Mouse (Mus musculus) embryonic facial prominence, embryonic 12.5 days (tissue): Measurements from ENCODE around the gene Slc16a12. TPM values are rescaled to one million over a fixed set of nuclear protein-coding genes. Genes with fewer than 3 reads are reported as not detected.
A peak's percentile ranks its signal among the peaks of the same experiment; 100 is the strongest.

Experiments
- ATAC-seq: fragments of 200-750 bp; cut with Nextera tagmentation; 2 replicates; pipeline ENCODE4 v1.8.0; 2017; ENCODE audit not compliant: insufficient number of reproducible peaks, insufficient read depth, low FRiP score, low TSS enrichment
- H3K27ac ChIP-seq: fragments of 300-500 bp; sonication (generic); 2 replicates; pipeline ENCODE4 v1.5.1; 2016; ENCODE audit warnings: mild to moderate bottlenecking
- H3K27me3 ChIP-seq: fragments of 300-500 bp; sonication (generic); 2 replicates; pipeline ENCODE4 v1.6.1; 2016; ENCODE audit warnings: mild to moderate bottlenecking, moderate library complexity
- H3K36me3 ChIP-seq: fragments of 300-500 bp; sonication (generic); 2 replicates; pipeline ENCODE4 v1.6.1; 2016; ENCODE audit warnings: mild to moderate bottlenecking
- H3K4me1 ChIP-seq: fragments of 300-500 bp; sonication (generic); 2 replicates; pipeline ENCODE4 v1.6.1; 2016
- H3K4me2 ChIP-seq: fragments of 300-500 bp; sonication (generic); replicated peaks from 2 replicates; pipeline ENCODE4 v1.6.1; 2016; ENCODE audit warnings: mild to moderate bottlenecking, moderate library complexity
- H3K4me3 ChIP-seq: fragments of 300-500 bp; sonication (generic); 2 replicates; pipeline ENCODE4 v1.5.1; 2016; ENCODE audit warnings: mild to moderate bottlenecking
- H3K9ac ChIP-seq: fragments of 300-500 bp; sonication (generic); 2 replicates; pipeline ENCODE4 v1.6.1; 2016; ENCODE audit warnings: mild to moderate bottlenecking, moderate library complexity
- H3K9me3 ChIP-seq: fragments of 300-500 bp; sonication (generic); 2 replicates; pipeline ENCODE4 v1.6.1; 2016; ENCODE audit warnings: mild to moderate bottlenecking, moderate library complexity
- WGBS: fragments of 180-500 bp; shearing (Covaris S2); methylation state at CpG from one replicate; pipeline ENCODE4 v1.1.7; 2016; 5-methylcytosine and 5-hydroxymethylcytosine counted together
- polyA plus RNA-seq: library from polyadenylated mRNA; unstranded; fragments of >200 nt; fragmentation: Nextera tagmentation; extraction: Ambion mirVana; gene quantifications from 2 replicates; pipeline ENCODE4 v1.2.1, GENCODE M21; 2016

The Slc16a12 gene
- polyA plus RNA-seq, 1 experiment from 2014 or later, result 1.1 TPM

DNA sequence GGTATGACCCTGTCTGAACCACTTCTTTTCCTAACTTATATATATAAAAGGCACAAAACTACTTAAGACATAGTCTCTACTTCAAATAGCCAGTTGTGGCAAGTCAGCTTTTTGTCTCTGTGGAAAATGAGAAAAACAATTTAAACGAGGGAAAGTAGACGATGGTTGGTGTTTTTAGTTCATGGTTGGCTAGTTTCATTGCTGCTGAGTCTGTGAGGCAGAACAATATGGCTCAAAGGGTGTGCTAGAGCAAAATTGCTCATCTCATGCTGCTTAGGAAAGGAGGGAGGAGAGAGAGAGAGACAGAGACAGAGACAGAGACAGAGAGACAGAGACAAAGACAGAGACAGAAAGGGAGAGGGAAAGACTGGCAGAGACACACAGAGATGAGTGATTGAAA lies 47.8 kb downstream of the Slc16a12 start:
- Histone ChIP-seq H3K36me3 (no peaks in the 10 kb centered on the region), H3K27ac (no peak overlapping the region), H3K9ac (no peak overlapping the region), H3K4me1 (no peaks in the 10 kb centered on the region), H3K27me3 (no peaks in the 10 kb centered on the region), H3K4me2 (no peak overlapping the region), H3K9me3 (no peaks in the 10 kb centered on the region), H3K4me3 (no peak overlapping the region)
- 77% methylated on average over 2 of the region's 2 CpGs for WGBS
- ATAC-seq, result no peak

- WGBS, result 63% methylated on average over 1 of the region's 1 CpGs
Measured at GRCm38 (mm10) chr19:34698852-34699251, 48.2 kb downstream of the Slc16a12 start.

DNA sequence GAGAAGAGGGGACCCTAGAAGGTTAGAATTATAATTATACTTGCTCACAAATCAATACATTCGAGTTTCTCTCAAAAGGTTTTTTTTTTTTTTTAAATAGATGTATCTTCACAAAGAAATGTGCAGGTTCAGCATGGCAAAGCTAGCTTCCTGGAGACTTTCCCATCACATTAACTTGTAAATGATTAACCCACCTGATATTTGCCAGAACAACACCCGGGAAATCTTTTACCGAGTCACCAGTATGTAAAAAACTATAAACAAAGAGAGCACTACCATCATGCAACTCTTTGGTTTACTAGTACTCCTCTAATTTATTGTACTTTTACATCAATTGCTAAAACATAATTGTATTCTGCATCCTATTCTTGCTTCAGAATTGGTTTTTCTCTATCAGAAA lies 48.7 kb downstream of the Slc16a12 start:
- Histone ChIP-seq H3K9ac (no peak overlapping the region), H3K4me1 (no peaks in the 10 kb centered on the region), H3K9me3 (no peaks in the 10 kb centered on the region), H3K4me2 (no peak overlapping the region), H3K36me3 (no peaks in the 10 kb centered on the region), H3K4me3 (no peak overlapping the region), H3K27ac (no peak overlapping the region), H3K27me3 (no peaks in the 10 kb centered on the region)
- 83% methylated on average over 3 of the region's 3 CpGs for WGBS
- ATAC-seq, result no peak

More at GRCm38 (mm10) chr19:34698852-34699251, 48.2 kb downstream of the Slc16a12 start:
- Histone ChIP-seq H3K9me3 (no peaks in the 10 kb centered on the region), H3K27ac (no peak overlapping the region), H3K4me2 (no peak overlapping the region), H3K4me1 (no peaks in the 10 kb centered on the region), H3K36me3 (no peaks in the 10 kb centered on the region), H3K27me3 (no peaks in the 10 kb centered on the region), H3K4me3 (no peak overlapping the region), H3K9ac (no peak overlapping the region)
- ATAC-seq, result no peak

DNA sequence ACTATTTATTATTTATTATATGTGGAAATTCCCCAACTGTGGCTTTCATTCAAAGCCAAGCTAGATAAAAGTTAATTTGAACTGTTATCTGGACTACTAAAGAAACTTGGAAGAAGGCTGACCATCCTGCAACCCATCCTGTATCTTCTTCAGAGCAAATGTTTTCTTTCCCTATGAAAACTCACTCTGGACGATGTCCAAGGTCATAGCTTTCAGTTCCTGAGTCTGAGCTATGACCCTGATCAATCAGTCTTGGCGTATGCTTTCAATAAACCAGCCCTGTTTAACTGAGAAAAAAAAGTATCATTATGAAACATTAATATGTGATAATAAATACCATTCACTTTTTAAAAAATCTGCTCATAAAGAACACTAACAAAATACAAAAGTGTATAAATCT lies 49.6 kb downstream of the Slc16a12 start:
- Histone ChIP-seq H3K36me3 (no peaks in the 10 kb centered on the region), H3K4me3 (no peak overlapping the region), H3K4me2 (no peak overlapping the region), H3K4me1 (no peaks in the 10 kb centered on the region), H3K27me3 (no peaks in the 10 kb centered on the region), H3K9me3 (no peaks in the 10 kb centered on the region), H3K27ac (no peak overlapping the region), H3K9ac (no peak overlapping the region)
- WGBS, result 65% methylated on average over 2 of the region's 2 CpGs
- ATAC-seq, result no peak

- WGBS, result 91% methylated on average over 8 of the region's 8 CpGs
- ATAC-seq, result no peak
Measured at GRCm38 (mm10) chr19:34696352-34696986, 50.6 kb downstream of the Slc16a12 start.

GRCm38 (mm10) chr19:34691402-34691801 lies 55.7 kb downstream of the Slc16a12 start:
- ATAC-seq, result no peak
- Histone ChIP-seq H3K9me3 (no peaks in the 10 kb centered on the region), H3K27ac (no peak overlapping the region), H3K27me3 (no peaks in the 10 kb centered on the region), H3K36me3 (no peaks in the 10 kb centered on the region), H3K9ac (no peak overlapping the region), H3K4me3 (no peak overlapping the region), H3K4me1 (no peaks in the 10 kb centered on the region), H3K4me2 (no peak overlapping the region)
- 88% methylated on average over 6 of the region's 6 CpGs for WGBS

More at GRCm38 (mm10) chr19:34696352-34696986, 50.6 kb downstream of the Slc16a12 start:
- H3K4me1 ChIP-seq, result no peaks in the 10 kb centered on the region
- H3K27me3 ChIP-seq, result no peaks in the 10 kb centered on the region
- no peak overlapping the region for H3K4me3 ChIP-seq
- no peaks in the 10 kb centered on the region for H3K36me3 ChIP-seq
- no peak overlapping the region for H3K4me2 ChIP-seq
- H3K9ac ChIP-seq, result no peak overlapping the region
- H3K27ac ChIP-seq, result no peak overlapping the region
- H3K9me3 ChIP-seq, result no peaks in the 10 kb centered on the region

DNA sequence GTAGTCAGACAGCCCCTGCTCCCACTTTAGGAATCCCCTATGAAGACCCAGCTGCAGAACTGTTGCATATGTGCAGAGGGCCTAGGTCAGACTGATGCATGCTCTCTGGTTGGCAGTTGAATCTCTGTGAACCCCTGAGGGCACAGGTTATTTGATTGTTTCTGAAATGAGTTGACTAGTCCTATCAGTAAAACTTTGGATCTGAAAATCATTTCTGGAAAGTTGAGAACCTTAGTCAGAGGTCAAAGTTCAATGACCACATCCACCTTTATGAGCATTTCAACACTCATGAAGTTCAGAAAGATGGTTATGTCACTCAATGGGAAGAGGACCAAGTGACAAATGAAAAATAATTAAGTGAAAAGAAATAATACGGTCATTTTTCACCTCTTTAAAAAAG lies 61.6 kb downstream of the Slc16a12 start:
- 98% methylated on average over 1 of the region's 1 CpGs for WGBS
- Histone ChIP-seq H3K9ac (no peak overlapping the region), H3K27ac (no peak overlapping the region), H3K4me1 (no peaks in the 10 kb centered on the region), H3K9me3 (no peaks in the 10 kb centered on the region), H3K36me3 (no peaks in the 10 kb centered on the region), H3K4me2 (no peak overlapping the region), H3K27me3 (no peaks in the 10 kb centered on the region), H3K4me3 (no peak overlapping the region)
- ATAC-seq, result no peak

GRCm38 (mm10) chr19:34684857-34685256 lies 62.2 kb downstream of the Slc16a12 start:
- Histone ChIP-seq H3K27ac (no peak overlapping the region), H3K36me3 (no peaks in the 10 kb centered on the region), H3K9ac (no peak overlapping the region), H3K4me2 (no peak overlapping the region), H3K4me3 (no peak overlapping the region), H3K4me1 (no peaks in the 10 kb centered on the region), H3K27me3 (no peaks in the 10 kb centered on the region), H3K9me3 (no peaks in the 10 kb centered on the region)
- ATAC-seq, result no peak
- WGBS, result 54% methylated on average over 1 of the region's 1 CpGs

DNA sequence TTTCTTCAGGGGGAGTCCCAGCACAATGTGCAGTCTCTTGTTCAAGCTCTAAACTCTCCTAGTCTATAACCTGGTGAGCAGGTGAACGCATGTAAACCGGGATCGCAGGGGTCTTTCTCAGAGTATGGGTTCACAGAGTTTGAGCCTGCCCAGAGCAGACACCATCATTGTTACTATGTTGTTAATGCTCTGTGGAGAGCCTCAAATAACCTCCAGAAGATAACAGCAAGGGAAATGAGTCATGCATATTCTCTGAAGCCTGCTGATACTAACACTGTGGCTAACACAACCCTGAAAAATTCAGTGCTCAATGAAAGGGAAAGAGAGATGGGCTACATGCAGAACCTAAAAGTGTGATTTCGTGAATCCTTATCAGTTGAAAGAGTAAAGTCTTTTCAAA lies 68.7 kb downstream of the Slc16a12 start:
- no peak for ATAC-seq
- Histone ChIP-seq H3K4me3 (no peak overlapping the region), H3K4me2 (no peak overlapping the region), H3K9ac (no peak overlapping the region), H3K36me3 (no peaks in the 10 kb centered on the region), H3K27ac (no peak overlapping the region), H3K27me3 (no peaks in the 10 kb centered on the region), H3K4me1 (no peaks in the 10 kb centered on the region), H3K9me3 (no peaks in the 10 kb centered on the region)
- 90% methylated on average over 4 of the region's 4 CpGs for WGBS

- no peaks in the 10 kb centered on the region for H3K4me1 ChIP-seq
- no peak overlapping the region for H3K27ac ChIP-seq
- no peak overlapping the region for H3K4me2 ChIP-seq
- ATAC-seq, result no peak
- 74% methylated on average over 7 of the region's 7 CpGs for WGBS
- no peaks in the 10 kb centered on the region for H3K27me3 ChIP-seq
- no peaks in the 10 kb centered on the region for H3K9me3 ChIP-seq
- no peak overlapping the region for H3K9ac ChIP-seq
- H3K36me3 ChIP-seq, result no peaks in the 10 kb centered on the region
- no peak overlapping the region for H3K4me3 ChIP-seq
Measured at GRCm38 (mm10) chr19:34673476-34673875, 73.6 kb downstream of the Slc16a12 start.

DNA sequence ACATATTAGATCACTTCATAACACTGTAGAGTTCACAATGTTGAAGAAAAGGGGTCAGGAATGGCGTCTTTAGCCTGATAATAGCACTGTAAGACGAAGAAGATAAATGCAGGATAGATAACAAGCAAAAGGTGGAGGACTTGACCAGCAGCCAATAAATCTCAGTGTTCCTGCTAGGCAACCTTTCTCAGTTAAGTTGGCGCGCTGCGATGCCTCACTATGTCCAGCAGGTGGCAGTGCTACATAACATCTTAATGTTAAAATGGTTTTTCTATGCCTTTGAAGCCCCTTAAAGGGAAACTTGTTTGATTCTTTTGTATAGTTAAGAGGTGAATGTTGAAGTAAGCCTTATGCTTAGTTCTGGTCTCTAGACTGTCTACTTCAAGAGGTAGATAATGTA lies 81.0 kb downstream of the Slc16a12 start:
- Histone ChIP-seq H3K4me3 (no peak overlapping the region), H3K4me1 (no peaks in the 10 kb centered on the region), H3K36me3 (no peaks in the 10 kb centered on the region), H3K27me3 (no peaks in the 10 kb centered on the region), H3K9me3 (no peaks in the 10 kb centered on the region), H3K4me2 (no peak overlapping the region), H3K9ac (no peak overlapping the region), H3K27ac (no peak overlapping the region)
- no peak for ATAC-seq
- WGBS, result 2% methylated on average over 5 of the region's 5 CpGs

DNA sequence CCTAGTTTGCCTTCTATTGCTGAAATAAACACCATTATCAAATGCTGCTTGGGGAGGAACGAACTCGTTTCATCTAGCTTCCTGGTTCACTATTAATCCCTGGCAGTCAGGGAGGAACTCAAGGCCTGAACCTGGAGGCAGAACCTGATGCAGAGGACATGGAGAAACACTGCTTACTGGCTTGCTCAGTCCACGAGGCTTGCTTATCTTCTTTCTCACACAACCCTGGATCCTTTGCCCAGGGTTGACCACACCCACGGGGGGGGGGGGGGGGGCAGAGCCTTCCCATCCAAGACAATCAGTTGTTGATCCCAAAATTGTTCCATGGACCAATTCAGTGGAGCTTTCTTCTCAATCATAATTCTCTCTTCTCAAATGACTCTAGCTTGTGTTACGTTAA lies 84.3 kb downstream of the Slc16a12 start:
- no peak overlapping the region for H3K4me3 ChIP-seq
- ATAC-seq, result no peak
- WGBS, result 47% methylated on average over 5 of the region's 5 CpGs

More for the DNA sequence above, 84.3 kb downstream of the Slc16a12 start:
- H3K36me3 ChIP-seq, result no peaks in the 10 kb centered on the region
- H3K27me3 ChIP-seq, result no peaks in the 10 kb centered on the region
- no peaks in the 10 kb centered on the region for H3K9me3 ChIP-seq
- peak overlapping the region; percentile 44 for H3K4me2 ChIP-seq
- H3K9ac ChIP-seq, result no peak overlapping the region
- H3K27ac ChIP-seq, result no peak overlapping the region
- H3K4me1 ChIP-seq, result no peaks in the 10 kb centered on the region
